Mouse (Mus musculus) common myeloid progenitor, adult 5-6 weeks (primary cell): ENCODE results near the gene Cd59b. TPM values are rescaled to one million over a fixed set of nuclear protein-coding genes. Genes with fewer than 3 reads are reported as not detected.
"Not testable (repeated sequence)": the region's sequence is repeated elsewhere in the genome, so short reads cannot be mapped to it uniquely, and the experiment has no call there.

ENCODE experiments used
- ATAC-seq: replicated peaks from 2 replicates; pipeline ENCODE4 v1.8.0; 2016; ENCODE audit warnings: low read depth, mild to moderate bottlenecking, moderate TSS enrichment, inconsistent platforms; ENCODE audit not compliant: poor library complexity, severe bottlenecking
- total RNA-seq: library from RNA; stranded (forward); fragments of 200-1000, 187-1606 nt; gene quantifications from 2 replicates; pipeline ENCODE4 v1.2.3, GENCODE M21; 2017

The Cd59b gene
- total RNA-seq, 1 experiment from 2014 or later, result 18.1 TPM

DNA sequence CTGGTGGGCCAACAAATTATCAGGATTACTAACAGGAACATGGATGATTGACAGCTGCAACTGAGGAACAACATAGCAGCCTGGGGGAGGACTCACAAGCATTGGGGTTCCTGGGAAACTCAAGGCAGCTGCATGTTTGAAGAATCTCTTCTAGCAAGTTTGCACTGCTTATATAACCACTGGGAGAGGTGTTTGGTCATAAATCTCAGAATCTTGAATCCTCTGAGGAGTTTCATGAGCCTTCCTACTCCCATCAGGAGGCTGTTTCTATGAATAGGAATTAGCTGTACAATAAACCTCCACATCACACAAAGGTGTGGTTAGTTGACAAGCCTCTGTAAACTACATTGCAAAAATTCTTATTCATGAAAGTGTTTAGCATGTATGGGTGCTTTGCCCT lies 7.0 kb upstream of the Cd59b start:
- no peak for ATAC-seq

DNA sequence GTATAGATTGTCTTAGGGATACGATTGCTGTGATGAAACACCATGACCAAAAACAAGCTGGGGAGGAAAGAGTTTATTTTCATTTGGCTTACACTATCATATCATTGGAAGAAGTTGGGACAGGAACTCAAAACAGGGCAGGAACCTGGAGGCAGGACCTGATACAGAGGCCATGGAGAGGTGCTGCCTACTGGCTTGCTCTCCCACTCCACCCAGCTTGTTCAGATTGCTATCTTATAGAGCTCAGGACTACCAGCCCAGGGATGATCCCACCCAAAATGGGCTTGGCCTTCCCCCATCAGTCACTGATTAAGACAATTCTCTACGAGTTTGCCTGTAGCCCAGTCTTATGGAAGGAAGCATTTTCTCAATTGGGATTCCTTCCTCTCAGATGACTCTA lies 5.5 kb upstream of the Cd59b start:
- ATAC-seq, result no peak

DNA sequence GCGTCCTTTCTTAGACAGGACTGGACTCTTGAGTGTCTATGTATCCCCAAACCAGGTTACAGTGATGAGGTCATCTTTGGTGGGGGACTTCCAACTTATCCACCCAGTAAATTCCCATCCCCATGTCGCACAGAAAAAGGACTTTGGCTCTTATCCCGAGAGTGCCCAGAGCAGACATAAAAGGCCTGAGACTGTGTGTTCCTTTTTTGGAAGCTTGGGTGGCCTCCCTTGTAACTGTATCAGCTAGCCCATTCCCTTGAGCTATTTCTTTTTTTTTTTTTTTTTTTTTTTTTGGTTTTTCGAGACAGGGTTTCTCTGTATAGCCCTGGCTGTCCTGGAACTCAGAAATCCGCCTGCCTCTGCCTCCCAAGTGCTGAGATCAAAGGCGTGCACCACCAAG lies 4.1 kb upstream of the Cd59b start, which contains the start of gene Gm10912:
TSS of gene Gm10912 (plus strand) at position 301 of the 400 bp plus-strand sequence.
- ATAC-seq, result not testable (repeated sequence)

DNA sequence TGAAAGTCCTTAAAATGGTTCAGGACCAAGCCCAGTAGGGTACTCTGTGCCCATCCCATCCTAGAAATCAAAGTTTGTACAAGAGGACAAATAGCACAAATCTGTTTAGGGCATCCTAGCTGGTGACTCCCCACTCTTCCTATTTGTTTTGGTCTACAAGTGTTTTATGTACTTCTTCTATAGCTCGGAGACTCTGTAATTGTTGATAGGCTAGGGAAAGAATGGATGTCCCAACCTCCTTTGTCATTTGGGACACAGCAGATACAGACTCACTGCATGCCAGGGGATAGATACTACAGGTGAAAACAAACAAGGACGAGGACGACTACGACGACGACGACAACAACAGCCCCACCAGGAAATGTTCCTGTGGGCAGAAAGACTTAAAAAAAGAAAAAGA lies 1.2 kb upstream of the Cd59b start, which contains the start of gene Gm10799:
TSS of gene Gm10799 (minus strand) at position 101 of the 400 bp plus-strand sequence.
- not testable (repeated sequence) for ATAC-seq

DNA sequence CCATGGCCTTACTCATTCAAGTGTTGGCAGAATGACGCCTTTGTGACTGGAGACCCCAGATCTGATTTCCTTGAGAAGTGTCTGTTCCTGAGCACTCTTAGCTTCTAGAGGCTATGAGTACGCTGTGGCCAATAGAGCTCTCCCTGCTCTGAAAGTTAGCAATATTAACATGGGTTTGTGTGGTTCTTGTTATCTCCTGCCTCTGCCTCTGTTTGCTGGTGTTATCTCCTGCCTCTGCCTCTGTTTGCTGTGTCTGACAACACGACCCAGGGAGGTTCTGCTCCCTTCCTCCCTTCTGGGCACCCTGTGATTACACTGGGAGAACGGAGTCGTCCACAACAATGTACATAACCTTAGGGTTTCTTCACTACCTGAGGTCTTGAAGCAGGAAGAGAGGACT lies 8.6 kb downstream of the Cd59b start:
- ATAC-seq, result peak; percentile 98

DNA sequence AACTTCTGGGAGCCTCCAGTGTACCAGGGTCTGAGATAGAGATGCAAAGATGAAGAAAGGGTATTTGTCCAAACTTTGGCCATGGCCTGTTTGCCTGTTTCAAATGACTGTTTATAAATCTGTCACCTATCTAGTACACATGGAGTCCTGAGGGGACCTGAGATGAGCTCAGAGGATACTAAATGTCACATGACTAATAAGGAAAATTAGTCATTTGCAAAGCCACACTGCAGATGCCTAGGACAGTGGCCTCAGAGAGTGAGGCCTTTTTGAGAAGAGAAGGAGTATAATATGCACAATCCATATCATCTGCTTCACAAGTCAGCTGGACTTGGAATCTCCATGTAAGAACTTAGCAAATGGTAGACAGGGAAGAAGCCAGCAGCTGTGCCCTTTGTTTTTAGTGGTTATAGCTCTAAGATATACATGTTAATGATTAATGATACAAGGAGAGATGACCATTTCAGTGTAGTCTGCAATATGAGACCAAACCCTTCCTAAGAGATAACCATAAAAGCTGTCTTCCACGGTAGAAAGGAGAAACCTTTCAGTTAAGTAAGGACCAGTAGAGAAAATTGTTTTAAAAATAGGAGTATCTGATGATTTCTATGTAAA lies 11.9 kb downstream of the Cd59b start:
- ATAC-seq, result not testable (repeated sequence)

DNA sequence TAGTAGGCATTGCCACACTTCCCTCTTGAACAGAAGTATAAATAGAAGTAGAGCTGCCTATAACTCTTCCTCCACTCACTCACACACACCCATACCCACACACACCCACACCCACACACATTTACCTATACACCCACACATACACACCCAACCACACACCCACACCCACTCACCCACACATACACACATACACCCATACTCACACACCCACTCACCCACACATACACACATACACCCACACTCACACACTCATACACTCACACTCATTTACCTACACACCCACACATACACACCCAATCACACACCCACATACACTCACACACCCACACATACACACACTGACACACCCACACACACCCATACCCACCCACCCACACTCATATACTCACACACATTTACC lies 12.8 kb downstream of the Cd59b start:
- no peak for ATAC-seq

DNA sequence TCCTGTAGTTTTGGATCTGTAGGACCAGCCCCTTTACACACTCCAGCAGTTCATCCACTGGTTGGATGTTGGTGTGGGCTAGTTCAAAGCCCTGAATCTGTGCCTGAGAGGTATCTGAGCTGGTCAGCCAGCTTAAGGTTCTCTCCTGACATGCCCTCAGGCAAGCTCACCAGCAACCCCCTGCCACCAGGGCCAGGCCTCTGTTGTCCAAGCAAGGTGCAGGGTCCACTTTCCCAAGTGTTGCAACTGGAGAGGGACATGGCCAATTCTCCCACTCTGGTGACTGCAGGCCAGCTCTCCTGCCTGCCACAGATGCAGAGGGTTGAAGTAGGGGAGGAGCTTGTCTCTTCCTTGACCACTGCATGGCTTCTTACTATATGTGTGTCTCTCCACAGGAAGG lies 14.4 kb downstream of the Cd59b start:
- not testable (repeated sequence) for ATAC-seq

DNA sequence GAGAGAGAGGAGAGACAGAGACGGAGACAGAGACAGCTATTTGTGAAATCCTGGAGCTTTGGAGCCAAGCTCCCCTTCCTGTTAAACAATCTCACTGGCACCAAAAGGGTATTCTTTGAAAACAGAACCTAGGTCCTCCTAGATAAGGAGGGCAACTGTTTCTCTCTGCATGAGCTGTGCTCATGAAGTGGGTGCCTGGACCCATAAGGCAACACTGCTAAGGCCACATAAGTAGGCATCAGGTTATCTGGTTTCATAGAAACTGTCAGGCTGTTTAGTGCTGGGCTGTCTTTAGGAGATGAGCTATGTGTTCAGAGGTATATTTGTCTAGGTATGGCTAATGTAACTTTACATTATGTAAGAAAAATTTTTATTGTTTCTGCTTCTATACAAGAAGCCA lies 17.9 kb downstream of the Cd59b start:
- ATAC-seq, result peak; percentile 66

DNA sequence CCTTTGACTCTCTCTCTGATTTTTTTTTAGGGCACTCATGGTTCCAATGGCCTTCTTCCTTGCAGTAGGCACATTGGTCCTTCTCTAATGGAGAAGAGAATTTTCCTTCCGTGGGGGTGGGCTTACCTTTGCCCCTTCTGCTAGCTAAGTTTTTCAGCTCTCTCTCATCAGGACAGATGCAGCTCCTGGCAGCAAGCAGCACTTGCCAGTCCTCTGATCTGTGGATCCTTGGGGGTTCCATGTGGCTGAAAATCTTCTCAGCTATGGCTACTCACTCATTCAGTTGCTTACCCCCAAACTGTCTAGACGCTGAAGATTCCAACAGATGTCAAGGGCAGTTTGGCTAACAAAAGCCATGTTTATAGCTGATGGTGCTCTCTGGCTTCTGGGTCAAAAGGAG lies 23.7 kb downstream of the Cd59b start:
- no peak for ATAC-seq

DNA sequence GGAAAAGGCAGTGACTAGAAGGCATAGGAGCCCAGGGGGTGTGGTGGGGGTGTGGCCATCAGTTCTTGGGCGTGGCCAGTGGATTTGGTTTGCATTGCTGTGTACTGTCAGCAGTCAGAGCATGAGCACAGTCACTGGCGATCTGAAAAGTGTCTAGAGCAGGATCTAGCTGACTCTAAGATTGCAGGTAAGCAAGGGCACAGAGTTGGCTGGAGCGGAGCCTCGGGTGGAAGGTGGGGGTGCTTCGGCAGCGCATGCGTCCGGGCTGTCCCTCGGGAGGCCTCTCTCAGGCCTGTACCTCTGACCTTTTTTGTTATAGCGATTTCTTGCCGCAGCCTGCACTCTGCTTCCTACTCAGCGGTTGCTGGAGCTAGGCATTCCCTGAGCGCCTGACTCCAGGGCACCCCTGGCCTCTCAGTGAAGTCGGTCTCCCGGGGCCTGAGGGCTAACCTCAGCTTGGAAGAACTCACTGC lies 26.1 kb downstream of the Cd59b start, which contains the start of gene Cd59a:
TSS of gene Cd59a (plus strand) at position 61 of the 473 bp plus-strand sequence.
- ATAC-seq, result peak; percentile 81

DNA sequence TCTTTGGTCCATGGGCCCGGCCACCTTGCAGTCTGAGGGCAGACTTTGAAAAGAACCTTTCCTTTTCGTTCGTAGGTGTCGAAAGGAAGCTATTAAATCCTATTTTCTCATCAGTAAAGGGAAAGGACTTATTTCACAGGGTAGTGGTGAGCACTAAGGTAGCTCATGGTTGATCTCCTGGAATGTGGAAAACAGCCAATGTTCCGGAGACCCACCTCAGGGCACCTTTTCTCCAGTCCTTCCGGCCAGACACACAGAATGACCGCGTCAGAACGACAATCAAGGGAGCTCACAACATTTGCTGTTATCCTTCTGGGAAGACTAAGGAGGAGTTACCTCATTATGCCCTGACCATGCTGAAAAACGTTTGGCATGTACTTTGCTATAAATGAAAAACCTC lies 26.6 kb downstream of the Cd59b start:
- no peak for ATAC-seq

DNA sequence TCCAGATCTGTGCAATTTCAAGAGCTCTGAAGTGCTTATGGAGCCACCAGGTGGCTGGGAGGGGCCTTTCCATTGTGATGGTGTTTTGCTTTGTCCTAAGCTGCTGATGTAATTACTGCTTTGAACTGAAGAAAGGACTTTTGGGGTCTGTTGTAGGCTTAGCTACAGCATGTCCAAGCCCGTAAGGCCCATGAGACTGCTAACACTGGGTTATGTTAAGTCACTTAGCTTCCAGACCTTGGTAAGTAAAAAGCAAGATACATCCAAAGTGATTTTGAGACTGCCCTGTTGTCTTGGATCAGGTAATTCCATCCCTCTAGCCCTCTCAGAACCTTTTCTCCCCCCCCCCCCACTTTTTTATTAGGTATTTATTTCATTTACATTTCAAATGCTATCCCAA lies 27.1 kb downstream of the Cd59b start:
- not testable (repeated sequence) for ATAC-seq

DNA sequence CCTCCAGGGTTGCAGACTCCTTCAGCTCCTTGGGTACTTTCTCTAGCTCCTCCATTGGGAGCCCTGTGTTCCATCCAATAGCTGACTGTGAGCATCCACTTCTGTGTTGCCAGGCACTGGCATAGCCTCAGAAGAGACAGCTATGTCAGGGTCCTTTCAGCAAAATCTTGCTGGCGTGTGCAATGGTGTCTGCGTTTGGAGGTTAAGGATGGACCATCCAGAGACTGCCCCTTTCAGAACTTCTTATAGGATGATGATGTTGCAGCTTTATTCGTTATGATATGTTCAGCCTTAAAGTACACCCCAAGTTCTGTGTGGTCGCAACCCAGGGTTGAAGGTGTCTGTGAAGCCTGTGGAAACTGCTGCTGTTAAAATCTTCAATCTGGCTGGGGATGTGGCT lies 27.7 kb downstream of the Cd59b start:
- not testable (repeated sequence) for ATAC-seq

DNA sequence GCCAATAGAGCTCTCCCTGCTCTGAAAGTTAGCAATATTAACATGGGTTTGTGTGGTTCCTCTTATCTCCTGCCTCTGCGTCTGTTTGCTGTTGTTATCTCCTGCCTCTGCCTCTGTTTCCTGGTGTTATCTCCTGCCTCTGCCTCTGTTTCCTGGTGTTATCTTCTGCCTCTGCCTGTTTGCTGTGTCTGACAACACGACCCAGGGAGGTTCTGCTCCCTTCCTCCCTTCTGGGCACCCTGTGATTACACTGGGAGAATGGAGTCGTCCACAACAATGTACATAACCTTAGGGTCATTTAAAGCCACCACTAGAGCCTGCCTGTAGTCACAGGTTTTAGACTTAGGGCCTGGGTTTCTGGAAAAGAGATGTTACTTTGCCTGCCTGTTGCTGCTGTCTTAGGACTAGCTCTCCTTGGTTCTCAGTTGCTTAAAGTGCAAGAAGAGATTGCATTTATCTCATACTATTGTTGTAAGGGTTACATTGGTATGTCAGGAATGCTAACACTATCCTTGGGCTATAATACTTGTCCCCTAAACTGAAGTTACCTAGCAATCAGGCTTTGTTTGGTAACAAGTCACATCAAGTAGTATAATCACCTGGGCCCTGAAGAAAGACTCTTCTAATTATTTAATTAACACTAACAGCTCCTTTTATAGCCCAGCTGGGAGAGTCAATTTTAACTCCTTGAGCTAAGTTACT lies 29.0 kb downstream of the Cd59b start:
- peak; percentile 82 for ATAC-seq

DNA sequence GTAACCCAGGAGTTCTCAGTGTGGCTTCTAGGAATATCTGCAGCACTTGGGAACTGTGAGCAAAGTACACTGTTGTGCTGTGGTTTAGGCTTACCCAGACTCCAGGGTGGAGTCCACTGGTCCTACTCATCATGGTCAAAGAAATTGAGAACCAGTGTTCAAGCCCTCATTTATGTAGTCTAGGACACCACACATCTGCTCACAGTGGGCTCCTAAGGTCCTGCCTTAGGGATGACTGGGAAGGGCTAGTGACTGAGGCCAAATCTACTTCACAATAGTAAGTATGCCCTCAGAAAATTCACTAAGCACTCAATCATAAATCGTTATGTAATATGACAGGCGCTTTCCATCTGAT lies 29.6 kb downstream of the Cd59b start:
- ATAC-seq, result no peak

DNA sequence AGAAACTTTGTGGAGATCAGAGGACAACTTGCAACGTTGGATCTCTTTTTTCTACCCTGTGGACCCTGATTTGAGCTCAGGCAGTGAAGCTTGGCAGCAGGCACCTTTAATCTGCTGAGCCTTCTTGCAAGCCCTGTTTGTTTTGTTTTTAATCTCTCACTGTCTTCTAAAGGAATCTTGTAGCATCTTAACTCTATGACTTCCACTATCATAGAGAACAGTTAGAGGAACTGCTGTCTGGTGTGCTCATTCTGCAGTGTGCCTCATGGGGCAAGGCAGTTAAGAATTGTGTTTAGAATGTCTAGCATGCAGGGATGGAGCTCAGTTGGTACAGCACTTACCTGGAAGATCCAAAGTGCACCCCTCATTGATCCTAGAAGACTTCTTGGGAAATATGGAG lies 30.3 kb downstream of the Cd59b start:
- no peak for ATAC-seq

DNA sequence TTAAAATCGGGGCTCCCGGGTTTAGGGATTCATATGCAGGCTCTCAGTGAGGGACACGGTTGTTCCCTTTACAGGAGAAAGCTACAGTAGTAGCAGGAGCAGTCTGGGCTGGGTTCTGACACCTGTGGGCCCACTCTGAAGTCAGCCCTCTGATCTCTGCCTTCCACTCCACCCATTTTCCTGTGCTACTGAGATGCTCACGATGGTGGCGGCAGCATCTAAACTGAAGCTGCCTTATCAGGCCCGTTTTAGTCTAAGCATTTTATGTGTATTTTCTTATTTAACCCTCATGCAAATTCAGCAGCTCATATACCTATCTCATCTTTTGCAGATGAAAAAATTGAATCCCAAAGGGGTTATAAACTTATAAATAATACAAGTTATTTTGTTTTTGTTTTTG lies 35.2 kb downstream of the Cd59b start:
- ATAC-seq, result no peak

DNA sequence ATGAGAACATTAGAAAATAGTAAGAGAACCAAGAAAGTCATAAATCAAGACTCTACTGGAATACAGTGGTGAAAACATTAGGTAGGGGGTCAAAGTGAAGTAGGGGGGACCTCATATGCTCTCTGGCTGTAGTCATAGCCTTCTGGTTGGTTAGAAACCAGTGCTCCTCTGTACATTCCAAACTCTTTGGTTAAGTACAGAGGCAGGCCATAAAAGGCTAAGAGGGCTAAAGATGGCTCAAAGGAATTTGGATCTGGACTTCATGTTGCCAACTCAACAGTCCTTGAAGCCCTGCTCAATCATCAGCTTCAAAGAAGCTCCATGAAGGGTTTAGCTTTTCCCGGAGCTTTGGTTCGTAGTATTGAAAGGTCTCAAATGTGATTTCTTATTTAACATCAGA lies 39.4 kb downstream of the Cd59b start:
- not testable (repeated sequence) for ATAC-seq

DNA sequence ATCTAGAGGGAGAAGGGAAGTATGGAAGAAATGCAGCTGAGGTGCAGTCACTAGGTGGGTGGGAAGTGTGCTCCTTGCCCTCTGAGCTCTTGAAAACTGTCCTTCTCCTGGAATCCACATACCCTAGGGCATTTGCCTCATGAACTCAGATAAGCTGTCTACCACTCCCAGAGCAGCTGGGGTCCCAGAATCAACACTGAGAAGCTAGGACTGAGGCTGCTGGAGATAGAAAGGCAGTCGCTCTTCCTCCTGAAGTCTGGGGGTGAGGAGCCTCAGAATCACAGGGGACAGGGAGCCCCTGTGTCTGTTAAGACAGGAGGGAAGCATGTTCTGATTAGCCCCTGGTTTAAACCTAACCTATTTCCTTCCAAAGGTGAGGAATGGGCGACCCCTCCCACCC lies 39.9 kb downstream of the Cd59b start:
- no peak for ATAC-seq

DNA sequence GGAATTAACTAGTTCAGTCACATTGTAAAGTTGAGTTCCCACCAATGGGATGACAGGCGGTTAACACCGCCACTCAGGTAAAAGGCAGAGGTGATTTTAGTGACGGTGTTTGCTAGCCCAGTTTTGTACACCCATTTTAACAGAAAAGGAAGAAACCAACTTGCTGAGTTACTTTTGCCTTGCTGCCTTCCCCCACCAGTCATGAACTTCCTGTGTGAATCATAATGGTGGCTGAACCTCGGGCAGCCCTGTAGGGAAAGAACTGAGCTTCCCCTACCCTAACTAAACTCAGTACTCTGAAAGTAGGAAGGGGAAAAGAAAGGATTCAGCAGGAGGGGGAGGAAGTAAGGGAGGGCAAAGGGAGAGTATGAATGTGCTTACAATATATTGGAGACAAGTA lies 40.4 kb downstream of the Cd59b start:
- no peak for ATAC-seq
